Mouse (Mus musculus): ENCODE results near the gene Cop1.

Cop1 gene

GRCm38 (mm10) chr1:159231781-159232571 is at the start of gene Cop1:
Cop1 (plus strand) TSS chr1:159232320.
- peak; percentile 92 to 96 for DNase-seq

- no peak for DNase-seq
Observed at GRCm38 (mm10) chr1:159186741-159187140, 45.4 kb upstream of the Cop1 start.

- DNase-seq: no peak
Observed at GRCm38 (mm10) chr1:159198603-159199002, 33.5 kb upstream of the Cop1 start.

- DNase-seq: no peak
Observed at GRCm38 (mm10) chr1:159199606-159200005, 32.5 kb upstream of the Cop1 start.

GRCm38 (mm10) chr1:159201220-159201619 is 30.9 kb upstream of the Cop1 start:
- no peak for DNase-seq

- no peak for DNase-seq
Observed at GRCm38 (mm10) chr1:159211711-159212110, 20.4 kb upstream of the Cop1 start.

GRCm38 (mm10) chr1:159217437-159217836 is 14.7 kb upstream of the Cop1 start:
- DNase-seq: no peak

GRCm38 (mm10) chr1:159222046-159222445 is 10.1 kb upstream of the Cop1 start:
- DNase-seq: no peak

- no peak for DNase-seq
Observed at GRCm38 (mm10) chr1:159225064-159225824, 6.9 kb upstream of the Cop1 start.

- peak; percentile 24 to 43 for DNase-seq
Observed at GRCm38 (mm10) chr1:159232572-159233261, 597 bp downstream of the Cop1 start.

GRCm38 (mm10) chr1:159233426-159233825 is 1.3 kb downstream of the Cop1 start:
- no peak for DNase-seq

- DNase-seq: no peak
Observed at GRCm38 (mm10) chr1:159234496-159234895, 2.4 kb downstream of the Cop1 start.

- DNase-seq: no peak
Observed at GRCm38 (mm10) chr1:159235674-159236073, 3.6 kb downstream of the Cop1 start.

GRCm38 (mm10) chr1:159238147-159238546 is 6.0 kb downstream of the Cop1 start:
- no peak for DNase-seq

- DNase-seq: no peak
Observed at GRCm38 (mm10) chr1:159250320-159250719, 18.2 kb downstream of the Cop1 start.

- no peak for DNase-seq
Observed at GRCm38 (mm10) chr1:159253078-159253477, 21.0 kb downstream of the Cop1 start.

- no peak for DNase-seq
Observed at GRCm38 (mm10) chr1:159254906-159255685, 23.0 kb downstream of the Cop1 start.

GRCm38 (mm10) chr1:159256543-159256942 is 24.4 kb downstream of the Cop1 start:
- no peak for DNase-seq

GRCm38 (mm10) chr1:159263820-159264219 is 31.7 kb downstream of the Cop1 start:
- no peak for DNase-seq

GRCm38 (mm10) chr1:159280072-159280471 is 48.0 kb downstream of the Cop1 start:
- no peak for DNase-seq

GRCm38 (mm10) chr1:159281861-159282260 is 49.7 kb downstream of the Cop1 start:
- no peak for DNase-seq

GRCm38 (mm10) chr1:159286833-159287232 is 54.7 kb downstream of the Cop1 start:
- peak in 1 of 2 experiments; percentile 31 for DNase-seq

- no peak for DNase-seq
Observed at GRCm38 (mm10) chr1:159290219-159290618, 58.1 kb downstream of the Cop1 start.

Measured in kidney, postnatal 25 days (tissue).